Mouse (Mus musculus) spleen, postnatal 4 days (tissue): ENCODE measurements around the gene Nmrk1.
A peak's percentile ranks its signal among the peaks of the same experiment; 100 is the strongest.

Source experiments
- DNase-seq, 2 experiments: peaks; one replicate each; pipeline ENCODE4 v3.0.0; 2022; ENCODE audit warnings: low spot score in 2 of 2

Gene Nmrk1

GRCm38 (mm10) chr19:18615680-18616240, 16.0 kb upstream of the Nmrk1 start:
- no peak for DNase-seq

- no peak for DNase-seq
Measured at GRCm38 (mm10) chr19:18617504-18617903, 14.2 kb upstream of the Nmrk1 start.

GRCm38 (mm10) chr19:18619060-18619459, 12.7 kb upstream of the Nmrk1 start:
- no peak for DNase-seq

DNA sequence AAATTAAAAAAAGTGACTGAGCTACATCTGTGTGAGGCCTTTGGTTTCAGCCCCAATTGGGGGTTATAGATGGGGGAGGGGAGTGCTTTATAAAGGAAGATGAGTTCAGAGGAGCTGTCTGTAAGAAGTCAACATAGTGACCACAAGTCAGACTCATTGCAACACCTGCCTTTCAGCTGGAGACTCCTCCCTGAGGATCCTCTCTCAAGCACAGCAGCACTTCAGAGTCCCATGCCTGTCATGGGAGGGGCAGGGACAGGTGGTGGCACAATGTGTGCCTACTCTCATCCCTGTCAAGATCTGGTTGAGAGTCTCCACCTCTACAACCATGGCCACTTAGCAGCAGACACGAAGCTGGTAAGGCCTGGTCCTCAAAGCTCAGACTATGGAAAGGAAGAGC, 12.1 kb upstream of the Nmrk1 start:
- DNase-seq, result no peak

DNA sequence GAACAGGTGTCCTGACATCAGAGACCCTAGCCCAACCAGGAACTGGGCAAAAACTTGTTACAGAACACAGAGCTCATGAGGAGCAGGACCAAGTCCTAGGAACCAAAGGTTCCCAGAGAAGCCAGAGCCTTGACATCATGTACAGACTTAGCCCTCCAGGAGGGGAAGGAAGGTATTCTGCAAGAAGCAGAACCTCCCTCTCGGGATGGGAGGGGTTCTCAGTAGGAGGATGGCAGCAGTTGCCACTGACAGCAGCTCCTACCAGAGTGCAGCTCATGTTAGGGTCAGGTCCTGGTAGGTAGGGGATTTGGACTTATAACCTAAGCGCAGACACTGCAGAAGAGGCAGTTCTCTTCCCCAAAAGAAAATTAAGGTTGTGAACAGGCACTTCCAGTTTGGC, 7.9 kb upstream of the Nmrk1 start:
- DNase-seq, result no peak

DNA sequence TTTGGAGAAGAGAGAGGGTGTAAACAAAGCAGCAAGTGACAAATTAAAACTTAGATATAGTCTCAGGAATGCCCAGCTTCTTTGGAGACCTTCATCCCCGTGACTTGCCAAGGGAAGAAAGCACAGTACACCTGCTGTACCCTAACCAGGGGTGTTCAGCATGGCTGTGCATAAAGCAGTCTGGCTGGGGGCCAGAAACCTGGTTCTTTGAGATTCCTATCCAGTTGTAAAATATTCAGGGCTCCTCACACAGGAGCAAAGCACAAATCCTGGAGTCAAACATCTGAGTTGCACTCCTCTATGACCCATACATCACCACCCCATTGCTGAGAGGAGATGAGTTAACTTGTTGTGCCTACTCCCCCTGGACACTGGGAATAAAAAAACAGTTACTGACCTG, 2.2 kb upstream of the Nmrk1 start:
- no peak for DNase-seq

GRCm38 (mm10) chr19:18630221-18631119, 1.3 kb upstream of the Nmrk1 start:
- no peak for DNase-seq

DNA sequence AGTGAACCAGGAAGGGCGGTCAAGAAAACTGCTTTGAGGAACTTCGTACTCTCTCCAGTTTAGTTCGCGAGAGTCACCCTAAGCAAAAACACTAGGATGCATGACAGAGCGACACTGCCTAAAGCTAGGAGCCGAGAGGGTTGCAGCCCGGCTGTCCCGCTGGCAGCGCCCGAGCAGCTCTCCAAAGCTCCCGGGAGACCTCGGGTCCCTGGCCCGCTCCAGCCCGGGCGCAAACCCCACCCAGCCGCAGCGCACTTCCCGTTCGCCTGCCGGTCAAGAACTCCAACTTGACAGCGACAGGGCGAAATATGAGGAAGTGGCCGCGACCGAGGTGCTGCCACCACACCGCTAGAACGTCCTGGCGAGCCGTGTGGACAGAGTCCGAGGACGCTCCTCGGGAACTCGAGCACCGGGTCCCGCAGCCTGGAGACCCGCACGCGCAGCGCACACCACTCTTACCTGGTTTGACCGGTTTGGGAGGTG, 548 bp upstream of the Nmrk1 start:
- peak; percentile 69 to 86 for DNase-seq

- DNase-seq, result no peak
Measured at GRCm38 (mm10) chr19:18632231-18633185, 758 bp downstream of the Nmrk1 start.

- no peak for DNase-seq
Measured at GRCm38 (mm10) chr19:18637954-18638353, 6.2 kb downstream of the Nmrk1 start.

- peak in 1 of 2 experiments; percentile 65 for DNase-seq
Measured at GRCm38 (mm10) chr19:18638949-18639348, 7.2 kb downstream of the Nmrk1 start.

DNA sequence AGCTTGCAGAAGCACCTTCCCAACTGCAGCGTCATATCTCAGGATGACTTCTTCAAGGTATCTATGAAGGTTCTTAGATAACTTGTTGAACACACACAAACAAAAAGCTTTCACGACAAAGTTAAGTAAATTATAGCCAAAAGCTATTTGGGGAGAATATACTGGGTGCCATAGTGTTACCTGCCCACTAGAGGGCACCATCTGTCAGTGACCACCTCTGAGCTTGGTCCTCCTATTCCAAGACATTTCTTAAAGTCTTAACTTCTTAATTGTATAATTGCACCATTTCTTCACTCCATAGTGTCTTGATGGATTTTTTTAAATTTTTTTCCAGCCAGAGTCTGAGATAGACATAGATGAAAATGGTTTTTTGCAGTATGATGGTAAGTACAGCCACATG, 7.8 kb downstream of the Nmrk1 start:
- DNase-seq, result no peak

DNA sequence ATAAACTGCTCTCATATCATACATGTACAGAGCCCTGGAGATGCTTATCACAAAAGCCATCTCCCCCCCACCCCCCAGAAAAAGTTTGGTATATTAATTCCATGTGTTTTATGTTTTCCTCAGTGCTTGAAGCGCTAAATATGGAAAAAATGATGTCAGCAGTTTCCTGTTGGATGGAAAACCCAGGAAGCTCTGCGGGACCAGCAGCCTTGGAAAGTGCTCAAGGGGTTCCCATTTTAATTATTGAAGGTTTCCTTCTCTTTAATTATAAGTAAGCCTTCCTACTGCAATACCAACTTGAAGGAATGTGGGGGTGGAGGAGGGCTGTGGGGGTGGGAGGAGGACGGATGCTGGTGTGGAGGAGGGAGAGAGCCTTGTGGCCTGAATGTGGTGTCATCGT, 9.3 kb downstream of the Nmrk1 start:
- DNase-seq, result no peak

DNA sequence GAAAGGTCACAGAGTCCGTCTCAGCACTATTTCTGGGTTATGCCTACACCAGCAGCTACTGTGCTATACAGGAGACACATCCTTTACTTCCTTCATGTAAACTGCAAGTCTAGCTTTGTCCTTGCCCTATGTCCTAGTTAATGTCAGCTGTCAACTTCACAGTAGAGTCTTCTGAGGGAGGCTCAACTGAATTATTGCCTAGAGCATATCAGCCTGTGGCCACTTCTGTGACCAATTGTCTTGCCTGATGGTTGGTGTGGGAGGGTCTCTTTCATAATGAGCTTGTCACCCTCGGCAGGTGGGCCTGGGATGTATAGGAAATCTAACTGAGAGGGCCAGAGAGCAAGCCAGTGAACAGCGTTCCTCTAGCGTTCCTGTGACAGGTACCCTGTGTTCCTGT, 11.7 kb downstream of the Nmrk1 start:
- DNase-seq, result no peak

GRCm38 (mm10) chr19:18644084-18644483, 12.3 kb downstream of the Nmrk1 start:
- peak in 1 of 2 experiments; percentile 23 for DNase-seq

DNA sequence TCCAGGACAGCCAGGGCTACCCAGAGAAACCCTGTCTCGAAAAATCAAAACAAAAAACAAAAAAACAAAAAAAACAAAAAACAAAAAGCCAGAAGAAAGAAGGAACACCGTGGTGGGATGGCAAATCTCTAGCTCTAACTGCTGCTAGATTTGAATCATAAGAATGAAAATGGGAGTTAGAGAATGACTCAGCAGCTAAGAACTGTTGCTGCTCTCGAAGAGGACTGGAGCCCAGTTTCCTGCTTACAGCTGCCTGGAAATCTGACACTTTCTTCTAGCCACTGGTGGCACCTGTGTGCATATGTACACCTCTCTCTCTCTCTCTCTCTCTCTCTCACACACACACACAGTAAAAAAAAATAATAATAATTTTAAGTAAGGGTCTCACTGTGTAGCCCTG, 14.6 kb downstream of the Nmrk1 start:
- DNase-seq, result no peak

DNA sequence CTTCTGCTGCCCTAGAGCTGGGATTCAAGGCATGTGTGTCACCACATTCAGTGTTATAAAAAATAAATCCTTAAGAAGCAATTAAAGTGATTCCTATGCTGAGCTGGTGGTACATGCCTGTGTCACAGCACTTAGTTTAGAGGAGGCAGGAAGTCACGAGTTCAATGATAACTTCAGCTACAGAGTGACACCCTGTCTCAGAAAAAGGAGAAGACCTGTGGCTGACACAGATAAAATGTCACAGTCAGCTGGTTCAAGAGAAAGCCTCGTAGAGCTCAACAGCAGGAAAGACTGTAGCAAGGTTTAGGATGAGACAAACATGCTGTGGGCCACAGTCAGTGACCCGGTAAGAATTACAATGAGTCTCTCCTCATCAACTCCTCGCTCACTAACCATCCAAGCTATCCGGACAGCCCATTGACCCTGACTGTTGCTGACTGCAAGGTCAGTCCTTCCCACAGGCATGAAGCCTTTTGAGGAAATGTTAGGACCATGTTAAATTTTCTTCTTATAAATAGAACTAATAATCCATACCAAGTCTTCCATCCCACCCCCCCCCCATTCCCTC, 15.2 kb downstream of the Nmrk1 start:
- DNase-seq, result peak in 1 of 2 experiments; percentile 21

GRCm38 (mm10) chr19:18647775-18648557, 16.2 kb downstream of the Nmrk1 start:
- DNase-seq, result no peak

DNA sequence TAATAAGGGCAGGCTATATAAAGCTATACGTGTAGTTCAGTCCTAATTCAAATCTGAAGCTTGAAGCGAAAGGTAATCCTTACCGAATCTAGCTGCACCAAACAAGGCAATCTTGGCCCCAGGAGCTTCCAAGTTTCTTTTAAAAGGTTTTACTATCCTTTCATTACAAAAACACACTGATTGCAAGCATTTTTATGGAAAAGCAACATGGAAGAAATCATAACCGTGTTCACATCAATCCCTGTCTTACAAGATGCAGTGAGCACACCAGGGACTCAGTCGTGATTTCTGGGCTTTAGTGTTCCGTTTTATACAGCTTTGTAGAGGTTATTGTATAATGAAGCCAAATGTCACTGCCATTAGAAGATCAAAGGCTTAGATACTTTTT, 16.8 kb downstream of the Nmrk1 start:
- DNase-seq, result no peak

GRCm38 (mm10) chr19:18649955-18650354, 18.2 kb downstream of the Nmrk1 start:
- no peak for DNase-seq

GRCm38 (mm10) chr19:18650473-18650872, 18.7 kb downstream of the Nmrk1 start:
- DNase-seq, result no peak
